Comparison of ENCODE assay signal across 25 mouse cellular contexts in the genomic region with DNA sequence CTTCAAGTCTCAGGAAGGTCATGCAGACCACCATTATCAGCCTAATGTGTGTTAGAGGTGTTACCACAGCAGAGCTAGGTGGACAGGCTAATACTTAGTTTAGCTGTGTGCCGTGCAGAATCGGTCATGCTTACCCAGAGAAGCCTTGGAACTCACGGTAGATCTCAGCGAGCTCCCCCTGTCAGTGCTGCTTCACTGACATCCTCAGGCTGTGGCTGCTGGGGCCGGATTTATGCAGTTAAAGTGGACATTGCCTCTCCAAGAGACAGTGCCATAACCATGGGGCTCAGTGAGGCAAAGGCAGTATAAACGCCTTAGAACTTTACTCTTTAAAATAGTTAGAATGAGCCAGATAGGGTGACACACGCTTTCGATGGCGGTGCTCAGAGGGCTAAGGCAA. TPM values are rescaled to one million over a fixed set of nuclear protein-coding genes. Genes with fewer than 3 reads are reported as not detected.
"Had no signal": no experiment of that assay in that cellular context is flagged by ENCODE, and none has a peak within 500 bp of the region (broad histone marks: within the 10 kb centered on the region; RNA-seq: fewer than 3 reads in every experiment).

No protein-coding gene starts in this region.

- H3K4me3 ChIP-seq: limb, embryonic 10.5 days; limb, embryonic 13.5 days; liver, embryonic 12.5 days; liver, embryonic 15.5 days; lung, embryonic 15.5 days; megakaryocyte, embryonic 14.5 days; midbrain, embryonic 12.5 days; midbrain, embryonic 15.5 days; neural tube, embryonic 12.5 days; neural tube, embryonic 15.5 days had no signal

- H3K36me3 ChIP-seq: limb, embryonic 10.5 days; limb, embryonic 13.5 days; liver, embryonic 12.5 days; liver, embryonic 15.5 days; lung, embryonic 15.5 days; midbrain, embryonic 12.5 days; midbrain, embryonic 15.5 days; neural tube, embryonic 12.5 days; neural tube, embryonic 15.5 days had no signal

- DNase-seq: liver; lung, adult 18-20 months; lung, postnatal 10 days; lung, postnatal 36 days; right cerebral cortex, postnatal 4 days; thymus, adult 2 months; thymus, postnatal 14 days had no signal

- H3K27ac ChIP-seq: hindbrain, postnatal 0 days; limb, embryonic 13.5 days; liver, embryonic 12.5 days; liver, embryonic 15.5 days; lung, embryonic 15.5 days; midbrain, embryonic 12.5 days; midbrain, embryonic 15.5 days; neural tube, embryonic 12.5 days; neural tube, embryonic 15.5 days; stomach, postnatal 0 days had no signal

- H3K9me3 ChIP-seq: limb, embryonic 10.5 days; limb, embryonic 13.5 days; liver, embryonic 12.5 days; liver, embryonic 15.5 days; lung, embryonic 15.5 days; midbrain, embryonic 12.5 days; midbrain, embryonic 15.5 days; neural tube, embryonic 12.5 days; neural tube, embryonic 15.5 days had no signal

- H3K4me2 ChIP-seq: limb, embryonic 13.5 days; liver, embryonic 12.5 days; liver, embryonic 15.5 days; lung, embryonic 15.5 days; midbrain, embryonic 12.5 days; midbrain, embryonic 15.5 days; neural tube, embryonic 12.5 days; neural tube, embryonic 15.5 days had no signal

- H3K27me3 ChIP-seq: limb, embryonic 13.5 days; liver, embryonic 12.5 days; liver, embryonic 15.5 days; lung, embryonic 15.5 days; midbrain, embryonic 12.5 days; midbrain, embryonic 15.5 days; neural tube, embryonic 12.5 days; neural tube, embryonic 15.5 days had no signal

- ATAC-seq: hindbrain, postnatal 0 days; inflammation-experienced regulatory T-cells, adult 6 months; intestine, embryonic 16.5 days; liver, embryonic 12.5 days; midbrain, embryonic 15.5 days had no signal

- H3K4me1 ChIP-seq: liver, embryonic 12.5 days; liver, embryonic 15.5 days; lung, embryonic 15.5 days; megakaryocyte, embryonic 14.5 days; midbrain, embryonic 12.5 days; midbrain, embryonic 15.5 days; neural tube, embryonic 12.5 days; neural tube, embryonic 15.5 days had no signal

- H3K9ac ChIP-seq: limb, embryonic 13.5 days; liver, embryonic 12.5 days; liver, embryonic 15.5 days; lung, embryonic 15.5 days; midbrain, embryonic 12.5 days; midbrain, embryonic 15.5 days; neural tube, embryonic 12.5 days; neural tube, embryonic 15.5 days had no signal

RNA-seq across cellular contexts. Expression of a gene that starts 50.7 kb away (rescaled TPM):
- total RNA-seq: hindbrain, postnatal 0 days; layer of hippocampus, adult 18-20 months; layer of hippocampus, postnatal 14 days; left cerebral cortex, postnatal 25 days had no signal
- polyA plus RNA-seq: hindbrain, postnatal 0 days; intestine, embryonic 16.5 days; limb, embryonic 10.5 days; liver, embryonic 15.5 days; lung, embryonic 15.5 days; midbrain, embryonic 12.5 days; midbrain, embryonic 15.5 days; neural tube, embryonic 12.5 days; neural tube, embryonic 15.5 days; stomach, embryonic 14.5 days; thymus, adult 2 months had no signal
